Comparison of ENCODE assay signal across 9 mouse cellular contexts in genomic region chr3:133876439-133877072, GRCm38 (mm10).
DNase-seq lines count a peak whose midpoint lies in the region; ATAC-seq lines count a peak whose summit lies in the region.
"Had no signal": no experiment of that assay in that cellular context is flagged by ENCODE, and none has a peak within 500 bp of the region (broad histone marks: within the 10 kb centered on the region; RNA-seq: fewer than 3 reads in every experiment).

No protein-coding gene starts in this region.

- 10% methylated on average over 13 of the region's 13 CpGs for WGBS in hindbrain, embryonic 15.5 days

- H3K9ac ChIP-seq in hindbrain, embryonic 15.5 days: peak overlapping the region; percentile 26; the same call in 1 of the 2 replicates

- H3K4me1 ChIP-seq in hindbrain, embryonic 15.5 days (replicated peaks): peaks cover 11% of the 10 kb centered on the region

- H3K4me2 ChIP-seq in hindbrain, embryonic 15.5 days: peak overlapping the region; percentile 55

- DNase-seq in adipocyte (ENCODE audit: low spot score): peak; percentile 87
- DNase-seq in cerebellum, postnatal 25 days: peak; percentile 73 to 83
- DNase-seq in gastrocnemius, adult 18-20 months (ENCODE audit: low spot score): peak; percentile 56
- peak; percentile 51 to 83 for DNase-seq in layer of hippocampus, postnatal 25 days (ENCODE audit: extremely low spot score in 1 of 2, low spot score in 1 of 2)
- DNase-seq in lung, postnatal 4 days: peak; percentile 30 to 71
- DNase-seq in right cerebral cortex, postnatal 36 days (ENCODE audit: low spot score in 2 of 2): peak; percentile 60 to 63
- no peak for DNase-seq in thymus, adult 18-20 months

- H3K27ac ChIP-seq in hindbrain, embryonic 15.5 days (replicated peaks): peak overlapping the region; percentile 78

- H3K4me3 ChIP-seq in hindbrain, embryonic 15.5 days: peak overlapping the region; percentile 21
- H3K4me3 ChIP-seq: myocyte had no signal

- ATAC-seq in hindbrain, embryonic 15.5 days (ENCODE audit: low FRiP score, low read depth): peak; percentile 92

- H3K27me3 ChIP-seq in hindbrain, embryonic 15.5 days: no peaks in the 10 kb centered on the region

- no peaks in the 10 kb centered on the region for H3K36me3 ChIP-seq in hindbrain, embryonic 15.5 days

- no peaks in the 10 kb centered on the region for H3K9me3 ChIP-seq in hindbrain, embryonic 15.5 days

Comparison
In these comparisons a context has a peak if more than half of its experiments do, and no peak if none do; other contexts are left out.
1. DNase-seq: peak in adipocyte (single experiment), cerebellum, postnatal 25 days (2 of 2), gastrocnemius, adult 18-20 months (single experiment), layer of hippocampus, postnatal 25 days (2 of 2), lung, postnatal 4 days (2 of 2) and right cerebral cortex, postnatal 36 days (2 of 2); none in thymus, adult 18-20 months (0 of 2).